Mouse (Mus musculus): ENCODE data around the gene Adcy1. TPM values are rescaled to one million over a fixed set of nuclear protein-coding genes. Genes with fewer than 3 reads are reported as not detected.

Adcy1 gene
- polyA plus RNA-seq (2012; rRNA removed) = 4.2 and 4.7 TPM in 2 replicates

DNA sequence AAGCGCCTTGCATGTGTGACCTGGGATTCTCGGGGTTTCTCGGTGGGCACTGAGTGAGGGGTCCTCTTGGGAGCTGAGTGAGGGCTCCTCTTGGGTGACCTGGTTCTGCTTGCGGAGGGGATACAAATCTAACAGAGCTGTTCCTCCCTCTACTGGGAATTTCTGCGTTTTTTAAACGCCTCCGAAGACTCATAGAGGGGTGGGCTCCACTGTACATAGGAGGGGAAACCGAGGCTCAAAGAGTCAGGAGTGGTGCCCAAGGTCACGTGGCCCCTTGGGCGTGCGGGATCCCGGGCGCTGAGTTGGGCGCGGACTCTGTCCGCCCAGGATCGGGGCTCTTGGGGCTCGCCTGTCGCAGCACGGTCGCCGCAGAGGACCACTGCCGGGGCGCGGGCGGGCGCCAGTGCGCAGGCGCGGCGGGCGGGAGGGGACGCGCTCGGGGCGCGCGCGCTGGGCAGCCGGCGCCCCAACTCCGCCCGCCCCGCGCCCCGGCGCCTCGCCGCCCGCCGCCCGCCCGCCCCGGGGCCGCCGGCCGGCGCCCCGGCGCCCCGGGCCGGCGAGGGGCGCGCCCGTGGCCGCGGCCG, at the start of gene Adcy1:
TSS of gene Adcy1 (plus strand) at position 489 of the 584 bp plus-strand sequence.

DNA sequence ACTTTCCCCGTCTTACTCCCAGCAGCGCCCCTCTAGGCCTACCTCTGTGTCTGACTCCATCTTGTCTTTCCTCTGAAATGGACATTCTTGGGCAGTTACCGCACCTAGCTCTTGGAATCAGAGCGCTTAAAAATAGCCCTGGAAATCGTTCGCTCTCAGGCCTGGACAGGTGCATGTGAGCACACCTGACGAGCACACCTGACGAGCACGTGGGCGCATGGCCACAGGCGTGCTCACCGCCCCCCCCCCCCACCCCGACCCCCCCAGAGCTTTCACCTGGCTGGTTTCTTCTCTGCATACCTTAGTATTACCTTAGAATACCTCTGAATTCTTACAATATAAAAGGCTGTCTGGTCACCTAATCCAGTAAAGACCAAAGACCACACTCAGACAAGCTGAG, 125.2 kb downstream of the Adcy1 start, which contains the start of gene Gm11985:
TSS of gene Gm11985 (minus strand) at position 101 of the 400 bp plus-strand sequence.

GRCm38 (mm10) chr11:7197491-7197941, 134.2 kb downstream of the Adcy1 start, which contains the start of gene Igfbp1:
Gene Igfbp1 (plus strand): TSS chr11:7197782.

DNA sequence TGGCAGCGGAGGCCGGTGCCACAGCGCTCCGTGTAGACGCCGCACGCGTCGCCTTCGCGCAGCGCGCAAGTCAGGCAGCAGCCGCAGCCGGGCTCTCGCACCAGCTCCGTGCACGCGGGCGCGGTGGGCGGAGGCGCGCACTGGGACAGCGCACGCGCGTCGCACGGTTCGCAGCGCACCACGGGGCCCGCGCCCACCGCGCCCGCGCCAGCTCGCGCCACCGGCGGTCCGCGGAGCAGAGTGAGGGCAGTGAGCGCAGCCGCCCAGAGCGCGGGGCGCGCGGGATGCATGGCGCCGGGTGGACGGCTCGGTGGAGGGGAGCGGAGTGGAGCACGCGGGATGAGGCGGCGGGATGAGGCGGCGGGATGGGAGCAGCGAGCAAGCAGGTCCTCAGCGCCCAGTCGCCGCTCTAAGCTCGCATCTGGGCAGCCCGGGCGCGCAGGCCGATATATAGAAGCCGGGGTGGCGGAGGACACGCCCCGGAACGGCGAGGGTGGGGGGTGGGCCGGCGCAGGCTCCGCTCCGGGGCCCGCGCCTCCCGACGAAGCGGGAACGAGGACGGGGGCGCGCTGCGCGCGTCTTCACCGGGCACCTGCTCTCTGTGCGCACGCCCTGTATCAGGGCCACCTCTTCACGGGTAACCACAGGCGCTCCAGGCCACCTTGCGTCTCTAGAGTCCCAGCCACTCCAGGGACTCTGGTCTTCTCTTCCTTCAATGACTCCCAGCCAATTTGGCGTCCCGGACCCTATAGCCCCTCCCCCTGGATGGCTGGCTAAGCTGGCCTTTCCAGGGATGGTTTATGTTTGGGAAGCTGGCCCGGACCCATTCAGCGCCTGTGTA, 150.4 kb downstream of the Adcy1 start, which contains the start of gene Igfbp3:
TSS of gene Igfbp3 (minus strand) at position 423 of the 841 bp plus-strand sequence.

Other genes with a start within 250 kb of the Adcy1 start
- gene Gm11983, start 225.8 kb upstream of the Adcy1 start, polyA plus RNA-seq (2012; rRNA removed) = not detected in 2 replicates
- gene Gm11985, start 125.1 kb downstream of the Adcy1 start, polyA plus RNA-seq (2012; rRNA removed) = 0.06 TPM in 2 replicates
- 1.4 and 4.0 TPM in 2 replicates for gene Igfbp1, start 134.3 kb downstream of the Adcy1 start, polyA plus RNA-seq (2012; rRNA removed)
- 11.9 and 64.0 TPM in 2 replicates for gene Igfbp3, start 150.4 kb downstream of the Adcy1 start, polyA plus RNA-seq (2012; rRNA removed)